Mouse (Mus musculus): ENCODE measurements around the gene Scyl1.

DNA sequence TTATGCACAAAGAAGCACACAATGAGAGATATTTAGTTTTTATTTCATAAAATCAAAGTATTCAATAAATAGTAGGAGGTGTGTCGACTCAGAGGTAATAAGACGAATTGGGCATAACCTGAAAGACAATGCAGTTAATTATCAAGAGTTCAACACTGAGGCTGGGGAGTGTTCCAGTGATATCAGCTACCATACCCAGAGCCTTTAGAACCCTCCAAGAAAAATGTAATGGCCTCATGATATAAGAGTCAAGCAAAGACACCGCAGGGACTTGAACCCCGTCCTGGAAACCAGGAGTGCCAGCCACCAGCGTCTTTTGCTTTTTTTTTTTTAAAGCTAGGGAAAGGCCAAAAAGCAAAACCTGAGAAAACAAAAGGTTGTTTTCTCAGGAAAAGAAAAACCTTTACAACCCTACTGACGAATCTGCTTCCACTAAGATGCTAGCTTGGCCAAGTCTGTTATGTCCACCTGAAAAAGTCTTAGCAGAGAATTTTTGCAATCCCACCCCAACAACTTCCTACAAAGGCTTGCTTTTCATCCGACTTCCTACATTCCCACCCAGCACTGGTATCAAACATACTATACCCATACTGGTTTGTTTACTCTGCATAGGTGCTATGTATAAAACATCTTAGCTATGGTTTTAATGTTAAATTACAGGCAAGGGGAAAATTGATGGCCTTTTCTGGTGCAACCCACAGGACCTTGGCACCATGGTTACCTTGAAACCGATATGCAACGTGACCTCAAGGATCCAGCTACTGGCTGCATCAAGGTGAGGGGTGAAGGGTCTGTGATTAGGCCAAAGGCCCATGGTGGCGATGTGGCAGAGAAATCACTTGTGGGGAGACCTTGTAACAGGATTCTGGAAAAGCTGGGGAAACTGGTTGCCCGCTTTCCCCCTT lies 24.7 kb upstream of the Scyl1 start:
- TF ChIP-seq EP300 (IDR thresholded peaks at IDR 0.05; ENCODE audit: insufficient read depth, low read depth, low read length) (no peak), CTCF (IDR thresholded peaks at IDR 0.05; ENCODE audit: low read depth, low read length) (no peak), POLR2A (IDR thresholded peaks at IDR 0.05; ENCODE audit: insufficient read depth, low read length) (no peak)

Measured in ES-Bruce4 (cell line).